Mouse (Mus musculus): ENCODE results near the gene Wfdc5.
"Not testable (repeated sequence)": the region's sequence is repeated elsewhere in the genome, so short reads cannot be mapped to it uniquely, and the experiment has no call there.

The Wfdc5 gene

GRCm38 (mm10) chr2:164182692-164183255 lies at the start of gene Wfdc5:
Gene Wfdc5 (minus strand): TSS chr2:164182742.
- in situ Hi-C loops (cut with MboI, MseI), result no loop called here

DNA sequence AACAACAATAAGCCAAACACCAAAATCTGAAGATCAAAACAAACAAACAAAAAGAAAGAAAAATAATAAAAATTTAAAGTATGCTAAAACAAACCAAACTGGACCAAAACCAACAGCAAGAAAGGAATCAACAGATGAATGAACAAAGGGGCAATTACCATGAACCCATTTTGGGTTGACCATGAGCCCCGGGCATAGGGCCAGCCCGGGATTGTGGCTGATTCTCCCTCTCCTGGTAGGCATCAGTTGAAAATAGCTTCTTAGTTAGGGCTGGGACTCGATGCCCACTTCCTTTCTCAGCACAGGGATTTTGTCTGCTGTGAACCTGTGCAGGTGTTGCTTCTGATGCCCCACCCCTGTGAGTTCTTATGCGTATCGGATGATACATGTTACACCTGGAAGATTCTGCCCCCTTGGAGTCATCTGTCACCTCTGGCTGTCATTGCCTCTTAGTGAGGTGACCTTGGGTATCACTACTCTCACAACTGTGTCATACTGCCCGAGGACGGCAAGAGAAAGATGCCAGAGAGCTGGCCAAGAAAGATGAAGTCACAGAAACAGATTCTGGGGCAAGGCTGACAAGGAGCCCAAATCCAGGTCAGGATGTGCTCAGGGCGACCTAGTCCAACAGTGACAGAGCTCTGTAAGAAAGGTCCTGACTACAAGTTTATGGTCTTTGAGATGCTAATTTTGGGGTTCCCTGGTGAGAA lies 46.0 kb upstream of the Wfdc5 start:
- in situ Hi-C loops (cut with MboI, MseI), result no loop called here

DNA sequence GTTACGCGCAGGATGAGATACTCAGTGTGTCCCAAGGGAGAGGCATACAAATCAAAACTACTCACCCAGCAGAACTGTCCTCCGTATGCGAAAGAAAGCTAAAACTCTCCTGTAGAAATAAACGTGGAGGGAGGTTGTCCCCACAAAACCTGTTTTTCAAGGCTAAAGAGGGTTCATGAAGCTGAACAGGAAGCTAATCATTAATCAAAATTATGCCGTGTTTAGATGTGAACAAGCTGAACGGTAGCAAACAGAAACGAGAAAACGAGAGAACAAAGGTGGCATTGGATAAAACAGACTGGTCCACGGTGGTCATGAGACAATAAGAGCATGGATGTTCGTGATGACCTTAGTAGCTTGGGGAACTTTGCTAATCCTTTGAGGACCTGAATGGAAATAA lies 39.0 kb upstream of the Wfdc5 start, which contains the start of gene Wfdc15b:
Gene Wfdc15b (minus strand): TSS at position 139 of the 400 bp plus-strand sequence.
- in situ Hi-C loops (cut with MboI, MseI), result no loop called here

DNA sequence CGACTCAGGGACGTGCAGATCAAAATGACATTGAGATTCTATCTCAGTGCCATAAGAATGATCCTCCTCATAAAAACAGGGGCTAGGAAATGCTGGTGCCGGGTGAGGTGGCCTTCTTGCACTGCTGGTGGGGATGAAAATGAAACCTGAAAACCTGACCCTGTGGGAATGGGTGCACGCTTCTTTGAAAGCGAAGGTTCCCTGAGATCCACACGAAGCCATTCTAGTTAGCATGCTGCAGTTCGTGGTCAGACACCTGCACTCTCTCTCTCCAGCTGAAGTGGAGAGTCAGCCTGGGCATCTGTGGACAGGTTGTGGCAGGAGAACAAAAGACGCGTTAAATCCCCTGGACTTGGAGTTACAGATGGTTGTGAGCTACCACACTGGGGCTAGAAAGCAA lies 36.8 kb upstream of the Wfdc5 start:
- in situ Hi-C loops (cut with MboI, MseI), result no loop called here

GRCm38 (mm10) chr2:164212711-164213110 lies 30.2 kb upstream of the Wfdc5 start:
- in situ Hi-C loops (cut with MboI, MseI), result no loop called here

- in situ Hi-C loops (cut with MboI, MseI), result no loop called here
Observed at GRCm38 (mm10) chr2:164210892-164211291, 28.4 kb upstream of the Wfdc5 start.

DNA sequence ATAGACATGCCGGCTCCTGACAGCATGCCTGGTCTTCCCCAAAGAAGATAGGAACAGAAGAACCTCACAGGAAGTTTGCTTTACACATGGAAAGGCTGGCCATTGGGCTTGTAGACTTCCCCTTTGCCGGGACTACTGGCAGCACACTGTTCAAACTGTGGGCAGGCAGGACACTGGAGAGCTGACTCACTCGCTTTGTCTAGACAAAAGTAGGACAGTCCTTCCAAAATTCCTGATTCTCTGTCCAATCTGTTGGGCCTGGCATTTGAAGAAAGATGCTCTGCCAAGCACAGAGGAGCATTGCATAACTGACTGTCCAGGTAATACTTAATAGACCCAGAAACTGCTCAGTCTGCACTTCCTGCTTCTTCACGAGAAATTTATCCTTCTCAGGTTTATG lies 24.1 kb upstream of the Wfdc5 start:
- in situ Hi-C loops (cut with MboI, MseI), result no loop called here

DNA sequence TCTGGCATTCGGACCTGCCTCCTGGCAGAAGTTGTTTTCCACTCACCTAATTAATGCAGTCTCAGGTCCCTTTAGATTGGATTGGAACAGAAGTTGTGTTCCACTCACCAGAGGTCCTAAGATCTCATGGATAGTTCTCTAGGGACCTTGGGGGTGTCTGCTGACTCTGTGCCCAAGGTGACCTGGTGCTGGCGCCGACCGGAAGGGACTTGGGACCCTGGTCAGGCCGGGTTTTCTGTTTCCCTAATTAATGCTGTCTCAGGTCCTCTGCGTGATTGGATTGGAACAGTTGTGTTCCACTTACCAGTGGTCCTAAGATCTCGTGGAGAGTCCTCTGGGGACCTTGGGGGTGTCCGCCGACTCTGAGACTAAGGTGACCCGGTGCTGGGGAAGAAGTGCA lies 23.5 kb upstream of the Wfdc5 start:
- in situ Hi-C loops (cut with MboI, MseI), result not testable (repeated sequence)

GRCm38 (mm10) chr2:164199626-164200327 lies 17.2 kb upstream of the Wfdc5 start, which contains the start of gene Wfdc15a:
Gene Wfdc15a (minus strand): TSS chr2:164200130.
- in situ Hi-C loops (cut with MboI, MseI), result no loop called here

DNA sequence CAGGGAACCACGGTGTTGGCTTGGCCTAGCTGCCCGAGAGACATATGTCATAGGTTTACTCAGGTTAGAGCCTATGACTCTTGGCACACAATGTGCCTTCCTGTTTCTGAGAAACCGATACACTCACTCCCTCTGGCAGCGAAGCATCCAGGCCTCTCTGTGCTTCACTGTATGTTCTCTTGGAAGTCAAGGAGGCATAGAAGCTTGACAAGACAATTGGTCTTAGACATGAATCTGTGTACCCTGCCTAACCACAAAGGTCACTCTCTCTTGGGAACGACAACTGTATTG lies 14.1 kb upstream of the Wfdc5 start:
- in situ Hi-C loops (cut with MboI, MseI), result no loop called here

- in situ Hi-C loops (cut with MboI, MseI), result no loop called here
Observed at GRCm38 (mm10) chr2:164195971-164196699, 13.6 kb upstream of the Wfdc5 start.

DNA sequence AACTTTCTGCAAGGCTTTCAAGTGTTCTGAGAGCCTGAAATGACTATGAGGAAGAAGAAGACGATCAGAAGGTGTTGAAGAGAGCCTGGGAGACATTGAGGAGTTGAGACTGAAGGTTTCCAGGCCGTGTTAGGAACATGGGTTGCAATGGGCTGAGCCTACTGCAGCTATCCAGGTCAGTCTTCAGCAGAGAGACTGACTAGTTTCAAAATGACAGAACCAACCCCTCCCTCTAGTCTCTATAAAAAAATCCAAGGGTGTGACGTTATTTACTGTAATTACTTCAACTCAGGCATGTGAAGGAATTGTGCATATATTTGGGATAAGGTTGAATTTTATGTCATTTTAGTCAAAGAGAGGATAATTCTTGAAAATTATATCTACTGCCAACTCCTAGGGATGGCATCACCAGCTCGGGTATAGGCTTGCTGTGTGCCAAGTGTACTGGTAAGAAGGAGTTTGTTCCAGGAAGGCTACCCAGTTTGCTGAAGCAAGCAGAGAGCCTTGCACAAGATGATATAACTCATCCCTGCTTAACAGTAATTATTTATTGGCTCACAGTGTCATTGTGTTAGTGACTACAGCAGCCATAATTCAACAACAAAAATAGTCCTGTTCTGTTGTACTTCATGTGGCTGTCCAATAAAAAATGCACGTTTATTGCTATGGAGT lies 12.6 kb upstream of the Wfdc5 start:
- in situ Hi-C loops (cut with MboI, MseI), result no loop called here

DNA sequence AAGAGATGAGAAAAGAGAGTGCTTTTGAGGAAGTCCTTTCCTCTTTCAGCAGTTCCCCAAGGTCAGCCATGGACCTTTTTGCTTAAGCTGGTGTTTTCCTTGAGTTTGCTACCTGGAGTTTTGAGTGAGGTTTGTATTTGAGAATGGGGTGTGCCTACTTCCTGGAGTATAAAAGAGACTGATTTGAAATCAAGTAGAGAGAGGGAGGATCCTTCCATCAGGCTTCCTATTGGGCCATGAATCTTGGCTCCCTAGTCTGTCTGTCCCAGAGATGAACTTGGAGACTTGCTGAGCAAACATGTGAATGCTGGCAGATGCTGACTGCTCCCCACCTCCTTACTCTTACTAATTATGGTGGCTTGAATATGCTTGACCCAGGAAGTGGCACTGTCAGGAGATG lies 9.7 kb upstream of the Wfdc5 start:
- in situ Hi-C loops (cut with MboI, MseI), result no loop called here

GRCm38 (mm10) chr2:164190576-164190975 lies 8.0 kb upstream of the Wfdc5 start, which contains the start of gene Wfdc12:
Gene Wfdc12 (minus strand): TSS chr2:164190608.
- in situ Hi-C loops (cut with MboI, MseI), result no loop called here

DNA sequence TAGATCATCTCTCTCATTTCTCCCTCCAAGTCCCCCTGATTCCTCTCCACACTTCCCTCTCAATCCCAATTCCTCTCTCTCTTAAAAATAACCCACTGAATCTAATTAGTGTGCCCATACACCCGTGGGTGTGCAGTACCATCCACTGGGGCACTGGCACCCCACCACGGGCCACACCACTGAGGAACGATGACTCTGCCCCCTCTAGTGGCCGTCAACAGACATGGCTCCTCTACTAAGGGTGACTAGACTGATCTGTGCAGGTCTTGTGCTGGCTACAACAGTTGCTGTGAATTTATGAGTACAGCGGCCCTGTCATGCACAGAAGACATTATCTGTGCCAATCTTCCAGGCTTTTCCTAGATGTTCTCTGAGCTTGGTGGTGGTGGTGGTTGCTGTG lies 6.2 kb upstream of the Wfdc5 start:
- in situ Hi-C loops (cut with MboI, MseI), result no loop called here

DNA sequence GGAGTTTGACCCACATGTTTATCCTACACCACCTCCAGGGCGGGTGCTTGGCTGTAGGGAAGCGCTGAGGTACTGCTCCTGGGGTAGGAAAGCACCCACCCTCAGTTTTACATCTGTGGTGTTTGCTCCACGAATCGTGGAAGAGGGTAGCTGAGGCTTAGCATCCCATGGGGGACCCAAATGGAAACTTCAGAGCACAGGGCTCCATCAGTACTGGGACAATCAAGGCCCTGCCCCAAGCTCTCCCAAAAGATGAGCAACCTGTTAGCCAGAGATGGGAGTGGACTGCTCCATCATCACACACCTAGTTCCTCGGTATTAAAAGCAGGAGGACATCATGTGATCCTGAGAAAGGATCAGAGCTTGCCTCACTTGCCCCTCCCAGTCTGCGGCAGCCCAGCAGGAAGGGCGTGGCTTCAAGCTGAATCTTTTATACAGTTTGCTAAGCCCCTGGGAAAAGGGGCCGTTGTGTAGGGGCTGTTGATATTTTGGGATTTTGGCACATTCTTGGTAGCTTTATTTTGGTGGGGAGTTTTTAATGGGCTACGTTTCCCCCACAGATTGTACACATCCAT lies 1.7 kb upstream of the Wfdc5 start:
- in situ Hi-C loops (cut with MboI, MseI), result no loop called here

GRCm38 (mm10) chr2:164183340-164183739 lies 798 bp upstream of the Wfdc5 start:
- in situ Hi-C loops (cut with MboI, MseI), result no loop called here

- in situ Hi-C loops (cut with MboI, MseI), result no loop called here
Observed at GRCm38 (mm10) chr2:164180770-164181169, 1.8 kb downstream of the Wfdc5 start.

DNA sequence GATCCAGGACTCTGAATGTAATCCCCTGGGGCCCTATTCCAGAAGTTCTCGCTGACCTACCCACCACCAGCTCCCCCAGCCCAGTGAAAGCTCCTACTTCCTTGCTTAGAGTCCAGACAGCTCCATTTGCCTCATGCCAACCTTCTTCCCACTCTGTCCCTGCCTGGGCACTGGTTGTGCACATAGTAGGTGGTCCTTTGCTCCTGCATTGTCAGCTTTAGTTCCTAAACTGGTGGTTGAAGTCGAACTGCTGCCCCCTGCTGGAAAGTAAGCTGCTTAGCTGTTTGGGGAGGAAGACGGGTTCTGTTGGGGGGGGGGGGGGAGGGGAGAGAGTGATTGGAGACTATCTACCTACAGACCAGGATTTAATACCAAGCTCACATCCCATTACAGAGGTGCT lies 2.4 kb downstream of the Wfdc5 start:
- in situ Hi-C loops (cut with MboI, MseI), result no loop called here

DNA sequence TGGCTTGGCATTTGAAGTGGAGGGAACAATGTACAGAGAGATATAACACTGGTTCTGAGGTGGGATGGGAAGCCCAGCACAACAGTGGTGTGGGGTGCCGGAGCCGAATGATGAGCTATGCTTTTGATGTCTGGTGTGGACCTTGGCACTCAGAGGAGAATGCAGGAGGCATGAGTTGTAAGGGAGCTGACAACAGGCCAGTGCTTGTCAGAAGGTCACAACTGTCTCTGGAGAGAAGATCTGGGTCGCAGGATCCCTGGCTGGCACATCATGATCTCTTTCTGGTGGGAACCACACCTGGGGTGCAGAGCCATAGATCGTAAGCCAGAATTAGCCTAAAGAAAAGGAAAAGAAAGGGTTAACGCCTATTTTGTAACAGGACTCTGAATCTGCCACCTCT lies 4.7 kb downstream of the Wfdc5 start:
- in situ Hi-C loops (cut with MboI, MseI), result no loop called here

DNA sequence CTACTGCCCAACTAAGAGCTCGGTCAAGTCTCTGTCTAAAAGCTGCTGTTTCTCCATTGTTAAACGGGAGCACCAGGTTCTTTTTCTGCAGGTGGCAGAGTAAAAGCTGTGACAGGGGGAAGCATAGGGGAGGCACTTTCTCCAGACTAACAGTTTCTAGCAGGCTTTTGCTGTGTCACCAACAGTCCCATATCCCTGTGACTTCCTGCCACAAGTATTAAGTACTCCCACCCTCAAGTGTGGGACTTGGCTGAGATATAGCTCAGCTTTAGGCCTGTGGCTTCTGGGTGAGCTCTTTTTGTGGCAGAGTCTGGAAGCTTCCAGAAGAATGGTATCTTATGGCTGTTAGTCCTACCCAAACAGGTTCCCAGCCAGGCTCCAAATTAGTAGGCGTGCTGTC lies 6.7 kb downstream of the Wfdc5 start:
- in situ Hi-C loops (cut with MboI, MseI), result no loop called here

Measured in T-helper 2 cell (primary cell).